ENCODE assay signal across 16 mouse cellular contexts in the genomic region with DNA sequence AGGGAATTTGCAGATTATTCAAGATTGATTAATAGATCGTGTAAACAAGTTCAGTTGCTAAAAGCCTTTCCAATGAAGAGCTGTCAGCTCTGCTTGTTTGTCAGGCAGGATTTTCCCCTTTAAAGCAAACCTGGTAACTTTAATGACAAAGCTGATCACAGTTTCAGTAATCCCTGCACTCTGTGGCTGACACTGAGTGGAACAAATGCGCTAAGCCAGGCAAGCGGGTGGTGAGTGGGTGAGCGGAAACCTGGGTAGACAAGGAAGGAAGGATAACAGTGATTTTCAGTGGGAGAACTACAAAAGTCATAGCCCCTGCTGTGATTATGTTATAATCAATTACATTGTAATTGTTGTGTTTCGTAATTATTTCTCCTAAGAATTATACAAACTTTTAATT.
DNase-seq lines count a peak whose midpoint lies in the region; ATAC-seq lines count a peak whose summit lies in the region.
"Had no signal": no experiment of that assay in that cellular context is flagged by ENCODE, and none has a peak within 500 bp of the region (broad histone marks: within the 10 kb centered on the region; RNA-seq: fewer than 3 reads in every experiment).

No protein-coding gene starts in this region.

- no peak for DNase-seq in frontal cortex, postnatal 10 days (ENCODE audit: low spot score in 2 of 2)
- DNase-seq in layer of hippocampus, adult 9-11 months = peak; percentile 35
- DNase-seq in layer of hippocampus, adult 8-10 months (ENCODE audit: low spot score in 2 of 2) = no peak
- peak; percentile 17 for DNase-seq in right cerebral cortex, adult 18-20 months
- no peak for DNase-seq in right cerebral cortex, postnatal 25 days
- DNase-seq in telencephalon, adult 2 months (ENCODE audit: low read depth, low spot score) = peak; percentile 18
- no peak for DNase-seq in thymus, postnatal 25 days
- DNase-seq: adrenal gland, postnatal 10 days; cerebellum, adult 18-20 months; cerebellum, adult 9-11 months; cerebellum, postnatal 36 days; gastrocnemius, postnatal 14 days; heart, adult 2 months had no signal

- peak; percentile 65; the same call in 1 of the 2 replicates for ATAC-seq in frontal cortex, adult (ENCODE audit: low TSS enrichment)
- ATAC-seq: forebrain, embryonic 15.5 days; hindbrain, embryonic 16.5 days had no signal

Comparison
In these comparisons a context has a peak if more than half of its experiments do, and no peak if none do; other contexts are left out.
1. DNase-seq: peak in layer of hippocampus, adult 9-11 months (single experiment), right cerebral cortex, adult 18-20 months (single experiment) and telencephalon, adult 2 months (single experiment); none in frontal cortex, postnatal 10 days (0 of 2), layer of hippocampus, adult 8-10 months (0 of 2), right cerebral cortex, postnatal 25 days (single experiment) and thymus, postnatal 25 days (single experiment).